Comparison of ENCODE assay signal across 10 mouse cellular contexts in the genomic region with DNA sequence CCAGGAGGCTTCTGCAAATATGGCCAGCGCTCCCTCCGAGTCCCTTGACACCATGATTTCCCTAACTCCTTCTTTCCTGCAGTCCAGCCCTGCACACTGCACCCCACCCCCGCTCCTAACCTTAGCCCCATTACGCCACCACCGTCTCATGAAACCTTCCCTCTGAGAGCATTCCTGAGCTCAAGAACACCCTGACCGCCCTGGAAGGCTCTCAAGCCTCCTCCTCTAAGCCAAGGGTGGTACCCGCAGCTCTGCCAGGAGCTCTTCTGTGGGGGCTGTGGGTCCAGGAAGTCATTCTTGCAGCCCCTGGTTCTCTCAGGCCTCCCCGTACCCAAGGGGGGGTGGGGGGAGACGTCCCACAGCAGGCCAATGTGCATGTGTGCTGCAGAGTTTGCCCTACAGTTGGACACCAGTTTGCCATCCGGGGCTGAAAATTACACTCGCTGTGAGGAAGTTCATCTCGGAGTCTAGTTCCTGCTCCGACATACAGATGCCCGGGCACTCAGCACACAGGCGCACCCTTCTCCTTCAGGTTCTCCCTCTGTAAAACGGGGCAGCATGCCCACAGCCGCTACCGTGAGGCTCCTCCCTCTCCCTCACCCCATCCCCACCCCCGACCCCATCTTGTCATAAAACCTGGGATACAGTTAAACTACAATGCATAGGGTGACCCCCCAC. TPM values are rescaled to one million over a fixed set of nuclear protein-coding genes. Genes with fewer than 3 reads are reported as not detected.
DNase-seq lines count a peak whose midpoint lies in the region; ATAC-seq lines count a peak whose summit lies in the region.
"Had no signal": no experiment of that assay in that cellular context is flagged by ENCODE, and none has a peak within 500 bp of the region (broad histone marks: within the 10 kb centered on the region; RNA-seq: fewer than 3 reads in every experiment).

No protein-coding gene starts in this region.

- H3K27ac ChIP-seq in heart, embryonic 12.5 days (ENCODE audit: poor library complexity, severe bottlenecking): no peak overlapping the region
- H3K27ac ChIP-seq: midbrain, embryonic 12.5 days had no signal

- H3K9ac ChIP-seq in heart, embryonic 12.5 days: no peak overlapping the region
- H3K9ac ChIP-seq: midbrain, embryonic 12.5 days had no signal

- peaks cover 11% of the 10 kb centered on the region; the same call in 1 of the 2 replicates for H3K36me3 ChIP-seq in heart, embryonic 12.5 days
- H3K36me3 ChIP-seq: midbrain, embryonic 12.5 days had no signal

- H3K4me1 ChIP-seq in heart, embryonic 12.5 days (replicated peaks): peaks cover 69% of the 10 kb centered on the region
- H3K4me1 ChIP-seq: midbrain, embryonic 12.5 days had no signal

- no peak overlapping the region for H3K4me2 ChIP-seq in heart, embryonic 12.5 days
- H3K4me2 ChIP-seq: midbrain, embryonic 12.5 days had no signal

- H3K27me3 ChIP-seq in heart, embryonic 12.5 days (replicated peaks): no peaks in the 10 kb centered on the region

- WGBS in heart, embryonic 12.5 days: 74% methylated on average over 19 of the region's 19 CpGs

- no peak overlapping the region for H3K4me3 ChIP-seq in heart, embryonic 12.5 days
- H3K4me3 ChIP-seq: midbrain, embryonic 12.5 days had no signal

- peak; percentile 15; the same call in 1 of the 2 replicates for ATAC-seq in heart, embryonic 12.5 days (ENCODE audit: insufficient number of reproducible peaks, low FRiP score)
- ATAC-seq in megakaryocyte progenitor cell, adult 5-6 weeks (replicated peaks; ENCODE audit: poor library complexity): no peak

- DNase-seq in heart, postnatal 4 days: no peak
- peak; percentile 71 for DNase-seq in adrenal gland, postnatal 14 days
- peak; percentile 33 to 45 for DNase-seq in kidney, adult 8-10 months
- peak; percentile 78 for DNase-seq in lung, postnatal 10 days
- no peak for DNase-seq in gastrocnemius, adult 8-10 months (ENCODE audit: low spot score in 2 of 2)
- DNase-seq in urinary bladder, postnatal 25 days (ENCODE audit: low spot score): no peak
- DNase-seq: cerebellum, adult 11-12 months had no signal

- H3K9me3 ChIP-seq in heart, embryonic 12.5 days (replicated peaks): no peaks in the 10 kb centered on the region
- H3K9me3 ChIP-seq: midbrain, embryonic 12.5 days had no signal

RNA-seq across cellular contexts. Expression of a gene that starts 57.0 kb away (rescaled TPM):
- 240 and 249 TPM in 2 replicates for polyA plus RNA-seq in heart, embryonic 12.5 days (2016; fragmentation: Nextera tagmentation; extraction: Ambion mirVana)
- 1,000 to 10,000 TPM; 1,026 to 1,084 TPM for total RNA-seq in heart, postnatal 4 days (2021)
- 574 and 650 TPM in 2 replicates for total RNA-seq in adrenal gland, postnatal 14 days (2021)
- 10 to 100 TPM; 27.4 to 61.7 (median 46.3) TPM for total RNA-seq in gastrocnemius, adult 8-10 months (2022)
- 0.29 and 0.32 TPM in 2 replicates for total RNA-seq in megakaryocyte progenitor cell, adult 5-6 weeks (2015)
- 0.08 and 1.8 TPM in 2 replicates for total RNA-seq in megakaryocyte progenitor cell, adult 5-6 weeks (2017)

RNA-seq across cellular contexts. Expression of a gene that starts 57.1 kb away (rescaled TPM):
- polyA plus RNA-seq in heart, embryonic 12.5 days (2016; fragmentation: Nextera tagmentation; extraction: Ambion mirVana): 117 and 129 TPM in 2 replicates
- 100 to 1,000 TPM; 558 to 588 TPM for total RNA-seq in heart, postnatal 4 days (2021)
- total RNA-seq in adrenal gland, postnatal 14 days (2021): 341 and 356 TPM in 2 replicates
- total RNA-seq in gastrocnemius, adult 8-10 months (2022): 10 to 100 TPM; 17.8 to 38.4 (median 26.0) TPM
- 0.22 and 0.29 TPM in 2 replicates for total RNA-seq in megakaryocyte progenitor cell, adult 5-6 weeks (2015)
- total RNA-seq in megakaryocyte progenitor cell, adult 5-6 weeks (2017): 0.46 and 0.64 TPM in 2 replicates

Comparison
In these comparisons a context has a peak if more than half of its experiments do, and no peak if none do; other contexts are left out.
1. DNase-seq: peak in adrenal gland, postnatal 14 days (single experiment), kidney, adult 8-10 months (2 of 2) and lung, postnatal 10 days (single experiment); none in heart, postnatal 4 days (single experiment), gastrocnemius, adult 8-10 months (0 of 2) and urinary bladder, postnatal 25 days (single experiment).
2. RNA of a gene that starts 57.0 kb away (total RNA-seq): 1,026 to 1,084 TPM in heart, postnatal 4 days, 574 to 650 TPM in adrenal gland, postnatal 14 days and 27.4 to 61.7 TPM in gastrocnemius, adult 8-10 months; 0.08 to 1.8 TPM in megakaryocyte progenitor cell, adult 5-6 weeks; every median in the first group is over 10 times any median in the second.
3. RNA of a gene that starts 57.1 kb away (total RNA-seq): 558 to 588 TPM in heart, postnatal 4 days, 341 to 356 TPM in adrenal gland, postnatal 14 days and 17.8 to 38.4 TPM in gastrocnemius, adult 8-10 months; 0.22 to 0.64 TPM in megakaryocyte progenitor cell, adult 5-6 weeks; every median in the first group is over 10 times any median in the second.